Mouse (Mus musculus) frontal cortex, postnatal 25 days (tissue): ENCODE results near the gene Chrng.

Experiments
- DNase-seq, 2 experiments: peaks; one replicate each; pipeline ENCODE4 v3.0.0; 2022; ENCODE audit warnings: low spot score in 2 of 2

The Chrng gene

DNA sequence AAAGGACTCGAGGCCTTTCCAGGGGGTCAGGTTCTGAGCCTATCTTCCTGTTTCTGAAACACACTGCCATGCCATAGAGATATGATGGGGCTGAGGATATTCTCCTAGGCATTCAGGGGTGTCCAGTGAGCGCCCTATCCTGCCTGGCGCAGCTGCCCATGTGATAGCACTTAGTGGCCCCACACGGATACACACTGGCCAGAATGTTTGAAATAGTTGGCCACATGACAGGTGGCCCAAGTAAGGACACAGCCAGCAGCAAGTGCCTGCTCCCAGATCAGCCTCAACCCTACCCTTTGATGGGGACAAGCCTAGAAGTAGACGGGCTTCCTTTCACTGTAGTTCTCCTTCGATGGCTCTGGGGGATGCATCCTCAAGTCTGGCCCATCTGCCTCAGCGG, at the start of gene Chrng:
TSS of gene Chrng (plus strand) at position 193 of the 400 bp plus-strand sequence.
- DNase-seq = no peak

GRCm38 (mm10) chr1:87155531-87156198, 48.8 kb upstream of the Chrng start:
- no peak for DNase-seq

DNA sequence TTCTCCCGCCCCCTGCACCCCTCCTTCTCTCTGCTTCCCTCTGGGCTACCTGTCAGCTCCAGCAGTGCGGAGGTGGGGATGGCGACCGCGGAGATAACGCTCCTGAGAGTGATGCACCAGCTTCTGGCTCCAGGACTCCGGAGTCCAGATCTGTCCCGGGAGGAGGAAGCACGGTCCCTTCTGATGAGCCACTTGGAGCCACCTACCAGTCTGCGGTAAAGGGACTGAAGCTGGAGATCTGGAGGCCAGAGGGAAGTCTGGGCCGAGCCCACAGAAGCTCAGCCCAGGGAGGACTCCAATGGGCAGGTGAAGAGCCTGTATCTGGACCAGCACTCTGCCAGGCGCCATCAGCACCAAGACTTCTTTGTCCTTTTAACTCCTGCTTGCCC, 48.3 kb upstream of the Chrng start, which contains the start of gene Ecel1:
TSS of gene Ecel1 (minus strand) at position 323 of the 389 bp plus-strand sequence.
- DNase-seq = no peak

DNA sequence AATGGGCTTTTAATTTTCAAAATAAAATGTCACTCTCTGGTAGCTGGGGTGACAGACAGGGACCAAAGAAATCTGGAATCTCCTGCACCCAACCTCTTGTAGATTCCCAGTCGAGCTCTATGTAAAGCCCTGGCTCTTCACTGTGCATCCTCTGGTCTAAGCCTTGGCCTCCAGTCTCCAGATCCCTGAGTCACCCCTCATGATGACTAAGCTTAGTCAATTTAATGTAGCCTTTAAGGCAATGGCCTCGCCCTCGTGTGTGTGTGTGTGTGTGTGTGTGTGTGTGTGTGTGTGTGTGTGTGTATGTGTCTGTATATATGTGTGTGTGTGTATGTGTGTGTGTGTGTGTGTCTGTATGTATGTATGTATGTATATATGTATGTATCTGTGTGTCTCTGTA, 45.1 kb upstream of the Chrng start:
- no peak for DNase-seq

GRCm38 (mm10) chr1:87164164-87164795, 40.2 kb upstream of the Chrng start:
- DNase-seq = no peak

- no peak for DNase-seq
Observed at GRCm38 (mm10) chr1:87164796-87165184, 39.7 kb upstream of the Chrng start.

GRCm38 (mm10) chr1:87170458-87170857, 34.0 kb upstream of the Chrng start:
- no peak for DNase-seq

DNA sequence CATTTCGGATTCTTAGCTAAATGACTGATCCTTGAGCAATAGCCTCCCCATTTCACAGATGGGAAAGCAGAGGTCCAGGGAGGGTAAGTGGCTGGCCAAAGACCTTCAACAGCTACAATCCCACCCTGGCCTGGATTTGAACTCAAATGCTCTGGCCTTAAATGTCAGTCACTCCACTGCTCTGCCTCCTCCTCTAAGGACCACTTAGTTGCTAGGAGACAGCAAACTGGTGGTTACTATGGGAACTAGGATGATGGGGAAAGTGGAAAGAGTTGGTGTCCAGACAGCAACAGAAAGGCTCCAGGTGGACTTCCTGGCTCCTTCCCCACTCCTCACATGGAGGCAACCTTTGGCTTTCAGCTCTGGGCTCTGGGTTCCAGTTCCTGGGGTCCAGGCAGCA, 33.1 kb upstream of the Chrng start:
- no peak for DNase-seq

- no peak for DNase-seq
Observed at GRCm38 (mm10) chr1:87172316-87172715, 32.1 kb upstream of the Chrng start.

DNA sequence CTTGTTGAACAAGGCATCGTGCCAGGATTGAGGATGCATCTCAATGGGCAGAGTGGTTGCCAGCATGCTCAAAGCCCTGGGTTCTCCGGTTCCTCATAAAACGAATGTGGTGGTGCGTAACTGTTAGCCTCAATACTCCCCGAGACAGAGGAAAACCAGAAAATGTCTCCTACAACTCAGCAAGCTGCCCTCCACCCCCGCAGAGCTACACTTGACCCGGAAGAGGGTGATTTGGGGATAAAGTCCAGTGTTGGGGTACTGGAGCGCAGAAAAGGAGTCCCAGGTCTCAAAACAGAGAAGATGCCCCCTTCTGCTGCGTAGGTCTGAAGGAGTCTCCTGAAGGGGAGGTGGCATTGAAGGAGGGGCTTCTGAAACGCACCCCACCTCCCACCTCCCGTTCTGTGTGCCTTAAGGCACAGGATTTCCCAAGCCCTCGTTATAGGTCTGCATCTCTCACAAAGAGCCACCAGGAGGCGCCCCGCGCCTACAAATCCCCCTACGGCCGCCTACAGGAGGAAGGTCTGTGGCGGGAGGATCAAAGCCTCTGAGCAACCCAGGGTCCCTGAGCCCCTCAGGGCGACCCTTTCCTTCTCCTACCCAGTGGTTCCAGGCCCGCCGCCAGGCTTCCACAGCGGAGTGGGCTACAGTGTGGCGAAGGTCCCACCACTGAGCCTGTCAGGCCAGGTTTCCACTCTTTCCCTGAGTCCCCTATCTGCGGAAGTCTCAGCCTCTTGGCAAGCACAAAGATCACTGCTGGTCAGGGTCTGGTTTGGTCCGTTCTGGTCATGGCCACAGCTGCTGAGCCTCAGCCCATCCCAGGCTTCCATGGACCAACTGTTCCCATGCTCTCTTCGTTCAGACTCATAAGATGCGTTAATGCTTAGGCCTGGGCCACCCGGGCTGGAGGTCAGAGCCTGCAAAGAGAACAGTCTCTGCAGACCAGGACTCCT, 30.2 kb upstream of the Chrng start:
- peak; percentile 31 to 37 for DNase-seq

DNA sequence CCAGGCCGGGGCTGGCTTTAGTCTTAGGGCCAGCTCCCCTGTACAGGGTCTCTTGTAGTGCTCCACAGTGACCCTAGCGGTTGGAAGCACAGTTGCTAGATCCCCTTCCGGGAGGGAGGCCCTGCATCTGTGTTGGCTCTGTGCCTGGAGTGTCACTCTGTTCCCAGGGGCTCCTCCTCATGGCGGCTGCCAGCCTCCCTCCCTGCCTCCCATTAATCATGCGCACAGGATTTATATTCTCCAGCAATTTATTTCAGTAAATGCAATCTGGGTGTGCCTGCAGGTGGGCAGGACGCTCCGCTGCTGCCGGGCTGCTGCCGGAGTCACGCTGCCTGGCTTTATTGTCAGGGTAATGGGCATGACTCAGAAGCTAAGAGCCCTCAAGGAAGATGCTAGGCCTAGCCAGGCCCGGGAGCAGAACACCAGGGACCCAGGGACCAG, 28.6 kb upstream of the Chrng start:
- peak in 1 of 2 experiments; percentile 30 for DNase-seq

GRCm38 (mm10) chr1:87180896-87181295, 23.6 kb upstream of the Chrng start:
- no peak for DNase-seq

- DNase-seq = no peak
Observed at GRCm38 (mm10) chr1:87183013-87183412, 21.4 kb upstream of the Chrng start, which contains the start of gene Prss56. TSS of gene Prss56 (plus strand) at chr1:87183313.

DNA sequence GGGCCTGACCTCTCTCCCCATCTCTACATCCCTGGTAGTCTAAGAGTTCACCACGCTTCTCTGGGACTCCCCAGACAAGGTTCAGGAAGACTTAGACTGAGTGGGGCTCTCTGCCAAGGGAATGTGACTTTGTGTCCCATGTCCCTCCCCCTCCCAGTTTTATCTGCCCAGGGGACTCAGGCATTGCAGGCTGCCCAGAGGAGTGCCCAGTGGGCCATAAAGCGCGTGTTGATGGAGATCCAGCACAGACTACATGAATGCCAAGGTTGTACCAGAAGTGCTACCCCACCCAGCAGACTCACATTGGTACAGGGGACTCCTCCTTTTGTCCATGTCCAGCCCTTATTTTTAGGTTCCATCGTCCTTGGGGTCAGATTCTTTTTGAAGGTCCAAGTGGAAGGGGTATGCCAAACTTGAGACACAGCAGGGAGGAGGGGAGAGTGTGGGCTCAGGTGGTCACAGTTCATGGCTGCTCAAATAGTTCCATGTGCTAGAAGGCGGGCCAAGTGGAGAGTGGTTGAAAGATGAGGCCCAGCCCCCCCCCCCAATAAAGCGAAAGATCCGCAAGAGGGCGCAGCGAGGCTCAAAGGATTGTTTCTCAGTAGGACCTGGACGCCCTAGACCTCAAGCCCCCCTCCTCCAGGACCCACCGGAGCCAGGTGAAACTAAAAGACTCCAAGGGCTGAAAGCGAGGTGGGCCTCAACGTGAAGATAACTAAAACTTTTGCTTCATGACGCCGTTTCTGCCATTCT, 20.3 kb upstream of the Chrng start:
- no peak for DNase-seq

- peak; percentile 57 to 66 for DNase-seq
Observed at GRCm38 (mm10) chr1:87184751-87185139, 19.7 kb upstream of the Chrng start.

- DNase-seq = no peak
Observed at GRCm38 (mm10) chr1:87185526-87185925, 18.9 kb upstream of the Chrng start.

DNA sequence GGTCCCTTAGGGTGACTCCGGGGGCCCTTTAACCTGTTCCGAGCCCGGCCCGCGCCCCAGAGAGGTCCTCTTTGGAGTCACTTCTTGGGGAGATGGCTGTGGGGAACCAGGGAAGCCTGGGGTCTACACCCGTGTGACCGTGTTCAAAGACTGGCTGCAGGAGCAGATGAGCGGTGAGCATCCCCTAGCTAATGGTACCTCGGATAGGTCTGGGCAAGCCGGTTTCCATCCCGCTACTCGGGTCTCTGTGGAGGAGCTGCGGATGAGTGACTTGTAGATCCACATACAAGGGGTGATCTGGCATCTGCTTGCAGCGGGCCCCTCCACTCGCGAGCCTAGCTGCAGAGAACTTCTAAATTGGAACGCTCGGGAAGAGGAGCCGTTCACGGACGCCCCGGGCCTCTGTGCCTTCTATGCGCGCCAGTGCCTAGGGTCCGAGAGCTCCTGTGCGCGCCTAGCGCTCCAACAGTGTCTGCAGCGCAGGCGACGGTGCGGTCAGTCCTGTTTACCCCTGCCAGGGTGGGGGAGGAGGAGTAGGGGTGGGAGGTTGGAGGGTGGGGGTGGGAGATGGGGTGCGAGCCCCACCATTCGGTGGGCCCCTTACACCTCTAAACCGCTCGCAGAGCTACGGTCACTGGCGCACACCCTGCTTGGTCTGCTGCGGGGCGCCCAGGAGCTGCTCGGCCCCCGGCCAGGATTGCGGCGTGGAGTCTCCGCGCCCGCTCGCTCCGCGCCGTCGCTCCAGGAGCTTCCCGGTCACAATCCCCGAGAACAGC, 18.0 kb upstream of the Chrng start:
- DNase-seq = no peak

GRCm38 (mm10) chr1:87187037-87187355, 17.5 kb upstream of the Chrng start:
- peak; percentile 47 to 56 for DNase-seq

DNA sequence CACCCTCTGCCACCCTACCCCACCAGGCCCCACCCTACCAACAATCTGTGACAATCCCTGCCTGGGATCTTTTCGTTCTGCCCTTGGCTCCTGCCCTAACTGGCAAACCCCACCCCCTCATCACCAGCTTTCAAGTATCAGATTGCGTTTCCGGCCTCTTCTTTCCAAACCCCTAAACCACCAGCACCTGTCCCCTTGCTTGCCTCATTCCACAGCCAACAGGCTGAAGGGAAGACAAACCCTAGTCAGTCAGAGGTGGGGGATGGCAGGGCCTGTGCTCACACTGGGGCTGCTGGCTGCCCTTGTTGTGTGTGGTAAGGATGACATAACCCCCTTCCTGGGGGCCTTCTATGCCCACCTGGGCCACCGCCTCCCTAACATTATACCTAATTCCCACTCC, 14.0 kb upstream of the Chrng start, which contains the start of gene Chrnd:
TSS of gene Chrnd (plus strand) at position 179 of the 400 bp plus-strand sequence.
- no peak for DNase-seq

DNA sequence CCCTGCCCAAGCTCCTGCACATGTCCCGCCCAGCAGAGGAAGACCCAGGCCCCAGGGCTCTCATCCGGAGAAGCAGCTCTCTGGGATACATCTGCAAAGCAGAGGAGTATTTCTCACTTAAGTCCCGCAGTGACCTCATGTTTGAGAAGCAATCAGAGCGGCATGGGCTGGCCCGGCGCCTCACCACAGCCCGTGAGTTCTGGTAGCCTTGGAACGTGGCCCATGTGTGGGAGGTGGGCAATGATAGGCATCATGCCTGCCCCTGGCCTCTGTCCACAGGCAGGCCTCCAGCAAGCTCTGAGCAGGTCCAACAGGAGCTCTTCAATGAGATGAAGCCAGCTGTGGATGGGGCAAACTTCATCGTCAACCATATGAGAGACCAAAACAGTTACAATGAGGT, 7.2 kb upstream of the Chrng start:
- DNase-seq = no peak
